Mouse (Mus musculus): ENCODE measurements at regions not wholly inside any gene's neighbourhood (a gene's known extent, or its start where the extent isn't known, plus 50 kb on each side); places are given as distances from the start of the nearest gene placed in this dataset.
"Not testable (repeated sequence)": the region's sequence is repeated elsewhere in the genome, so short reads cannot be mapped to it uniquely, and the experiment has no call there.

DNA sequence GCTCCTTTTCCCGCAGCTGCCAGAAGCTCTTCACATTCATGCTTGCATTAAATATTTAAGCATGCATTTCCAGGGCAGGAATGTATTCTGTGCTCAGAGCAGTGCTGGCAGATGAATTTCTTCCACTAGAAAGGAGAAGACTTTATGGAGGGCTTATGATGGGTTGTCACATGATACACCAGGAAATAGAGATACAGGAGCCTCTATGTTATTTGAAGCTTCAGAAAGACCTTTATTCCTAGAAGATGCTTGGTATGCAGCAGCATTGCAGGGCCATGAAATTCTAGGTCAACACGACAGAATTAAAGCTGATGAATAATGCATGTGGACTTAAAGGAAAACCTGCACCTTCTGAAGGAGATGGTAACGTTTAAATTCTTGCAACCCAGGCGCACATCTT lies 212.1 kb downstream of the Adgrg6 start:
- no peak for DNase-seq (ENCODE audit: low spot score)

- DNase-seq (ENCODE audit: low spot score) = no peak
Measured at GRCm38 (mm10) chr10:14332688-14333117, 212.8 kb downstream of the Adgrg6 start.

- DNase-seq (ENCODE audit: low spot score) = no peak
Measured at GRCm38 (mm10) chr10:14328846-14329245, 216.6 kb downstream of the Adgrg6 start.

DNA sequence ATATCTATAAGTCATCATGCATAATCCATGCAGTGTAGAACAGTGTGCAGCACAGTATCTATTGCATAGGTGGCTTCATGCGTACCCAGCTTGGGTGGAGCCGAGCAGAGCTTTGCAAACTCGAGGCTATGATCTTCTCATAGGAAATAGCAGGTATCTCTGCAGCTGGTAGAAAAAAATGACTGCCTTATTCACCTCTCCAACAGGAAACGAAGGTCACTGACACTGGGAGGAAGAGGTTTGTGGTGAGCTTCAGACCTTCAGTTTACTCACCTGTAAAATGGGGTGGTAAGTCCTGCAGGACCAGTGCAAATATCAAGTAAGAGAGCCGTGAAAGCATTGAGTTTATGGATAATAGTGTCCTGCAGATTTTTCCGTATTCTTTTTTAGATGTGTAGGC lies 219.2 kb downstream of the Adgrg6 start:
- DNase-seq (ENCODE audit: low spot score) = no peak

DNA sequence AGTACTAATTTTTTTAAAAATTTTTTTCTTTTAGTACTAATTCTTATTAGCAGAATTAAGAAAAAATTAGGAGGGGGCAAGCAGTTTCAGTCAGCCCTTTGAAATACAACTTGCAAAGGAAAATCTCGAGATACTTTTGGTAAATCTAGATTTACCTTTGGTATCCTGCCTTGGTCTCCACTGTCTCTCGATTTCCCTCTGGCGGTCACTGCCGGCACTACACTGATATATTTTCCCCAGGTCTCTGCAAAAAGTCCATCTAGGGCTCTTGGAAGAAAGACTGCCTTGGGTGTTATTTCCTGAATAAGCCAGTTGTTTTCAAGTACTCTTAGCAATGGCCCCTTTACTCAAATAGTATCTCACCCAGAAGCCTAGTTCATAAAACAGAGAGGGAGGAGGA lies 224.0 kb downstream of the Adgrg6 start:
- peak; percentile 86 for DNase-seq (ENCODE audit: low spot score)

DNA sequence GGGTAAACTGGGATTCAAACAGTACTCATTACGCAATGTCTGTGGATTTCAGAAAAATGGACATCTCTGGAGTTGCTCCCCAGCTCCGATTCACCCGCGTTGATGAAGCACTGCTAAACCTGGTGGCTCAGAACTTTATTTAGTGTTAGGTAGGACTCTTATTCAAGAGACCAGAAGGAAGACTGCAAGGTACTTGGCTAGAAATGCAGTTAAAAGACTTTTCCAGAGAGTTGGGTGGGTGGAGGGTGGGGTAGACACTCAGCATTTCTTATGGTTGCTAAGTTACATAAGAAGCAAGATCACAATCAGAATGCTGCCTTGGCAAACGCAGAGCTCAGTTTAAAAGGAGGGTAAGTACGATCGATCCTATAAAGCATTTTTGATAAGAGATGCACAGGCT lies 230.2 kb downstream of the Adgrg6 start:
- DNase-seq (ENCODE audit: low spot score) = no peak

- no peak for DNase-seq (ENCODE audit: low spot score)
Measured at GRCm38 (mm10) chr10:14314607-14315006, 230.9 kb downstream of the Adgrg6 start.

DNA sequence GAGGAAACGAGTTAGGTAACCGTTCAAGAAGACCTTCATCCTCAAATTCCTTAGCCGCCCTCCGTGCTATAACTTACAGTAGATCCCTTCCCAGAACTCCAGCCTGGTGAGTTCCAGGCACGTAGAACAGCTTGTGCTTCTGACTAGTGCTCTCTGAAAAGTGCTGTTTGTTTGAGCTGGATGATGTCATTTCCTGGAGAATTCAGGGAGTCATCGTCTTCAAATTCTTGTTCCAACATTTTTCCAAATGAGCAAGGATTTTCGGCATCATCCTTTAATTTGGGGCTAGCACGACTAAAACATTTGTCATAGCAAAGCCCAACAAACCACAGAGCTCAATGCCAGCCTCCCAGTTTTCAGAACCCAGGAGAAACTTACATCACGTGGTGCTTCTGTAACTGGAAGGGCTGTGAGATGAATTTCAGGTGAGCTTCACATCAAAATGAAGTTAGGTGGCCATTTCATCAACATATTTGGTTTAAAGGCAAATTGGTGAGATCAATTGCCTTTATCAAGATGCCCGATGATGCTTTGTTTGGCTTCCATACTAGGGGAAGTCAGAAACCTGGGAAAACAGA lies 231.4 kb downstream of the Adgrg6 start:
- no peak for DNase-seq (ENCODE audit: low spot score)

GRCm38 (mm10) chr10:14312959-14313358 lies 232.5 kb downstream of the Adgrg6 start:
- DNase-seq (ENCODE audit: low spot score) = no peak

- no peak for DNase-seq (ENCODE audit: low spot score)
Measured at GRCm38 (mm10) chr10:14311962-14312361, 233.5 kb downstream of the Adgrg6 start.

GRCm38 (mm10) chr10:14306811-14307210 lies 238.6 kb downstream of the Adgrg6 start:
- no peak for DNase-seq (ENCODE audit: low spot score)

GRCm38 (mm10) chr10:14303476-14303875 lies 242.0 kb downstream of the Adgrg6 start:
- no peak for DNase-seq (ENCODE audit: low spot score)

DNA sequence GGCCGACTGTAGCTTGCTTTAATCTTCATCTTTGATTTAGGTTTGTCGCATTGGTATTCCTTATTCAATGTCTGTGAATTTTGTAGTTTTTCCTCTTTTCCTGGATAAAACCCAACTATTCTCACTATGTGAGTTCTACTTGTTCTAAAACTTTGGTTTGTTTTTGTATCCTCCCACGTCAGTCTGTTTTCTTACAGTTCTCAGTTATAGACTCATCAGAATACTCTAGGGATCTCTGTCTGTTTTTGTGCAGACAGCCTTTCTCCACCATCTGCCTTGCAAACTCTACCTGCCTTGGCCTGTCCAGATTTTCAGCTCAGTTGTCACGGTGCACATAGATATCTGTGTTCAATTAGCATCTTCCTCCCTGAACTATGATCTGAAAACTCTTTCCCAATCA lies 249.3 kb downstream of the Adgrg6 start:
- DNase-seq (ENCODE audit: low spot score) = no peak

DNA sequence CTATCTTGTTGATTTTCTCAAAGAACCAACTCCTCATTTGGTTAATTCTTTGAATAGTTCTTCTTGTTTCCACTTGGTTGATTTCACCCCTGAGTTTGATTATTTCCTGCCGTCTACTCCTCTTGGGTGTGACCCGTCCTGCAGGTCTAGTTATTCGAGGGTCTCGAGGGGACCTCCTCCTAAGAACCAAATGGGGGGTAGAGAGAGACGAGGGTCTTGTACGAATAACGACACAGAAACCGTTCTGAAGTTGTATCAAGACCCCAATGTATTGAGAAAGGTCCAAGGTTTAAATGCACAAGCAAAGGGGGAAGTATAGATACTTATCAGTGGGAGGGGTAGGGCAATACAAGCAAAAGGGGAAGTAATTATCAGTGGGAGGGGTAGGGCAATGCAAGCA lies 252.8 kb downstream of the Adgrg6 start:
- not testable (repeated sequence) for DNase-seq (ENCODE audit: low spot score)

DNA sequence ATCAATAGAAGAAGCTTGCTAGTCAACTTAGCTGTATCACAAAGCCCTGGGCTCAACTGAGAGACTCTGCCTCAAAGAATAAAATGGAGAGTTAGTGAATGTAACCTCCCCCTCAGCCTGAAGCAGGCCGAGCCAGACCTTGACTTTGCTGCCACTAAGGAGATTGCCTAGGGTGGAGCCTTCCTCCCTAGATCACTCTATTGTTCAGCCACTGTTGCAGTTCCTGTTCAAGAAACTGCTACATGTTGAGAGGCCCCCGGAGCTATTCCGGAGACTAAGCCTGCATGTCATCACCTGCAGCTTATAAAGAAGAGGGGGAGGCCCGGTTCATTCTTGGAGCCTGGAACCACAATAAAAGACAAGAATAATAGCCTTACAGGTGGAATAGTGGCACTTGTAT lies 257.9 kb downstream of the Adgrg6 start:
- DNase-seq (ENCODE audit: low spot score) = no peak

DNA sequence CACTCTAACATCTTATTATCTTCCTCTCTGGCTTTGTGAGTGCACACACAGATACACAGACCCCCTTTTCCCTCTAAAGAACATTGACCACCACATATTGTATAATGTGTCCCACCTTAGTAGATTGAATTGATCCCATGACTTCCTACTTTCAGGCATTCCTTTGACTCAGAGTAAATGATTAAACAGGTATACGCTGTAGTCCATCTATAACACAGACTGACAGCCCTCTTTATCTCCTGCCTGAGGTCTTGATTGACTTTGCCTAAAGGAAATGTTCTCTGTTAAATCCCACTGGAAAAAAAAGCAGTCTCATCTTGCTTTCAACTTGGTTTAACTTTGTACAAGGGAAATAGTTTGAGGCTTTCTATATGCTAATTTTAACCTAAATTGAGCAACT lies 268.8 kb downstream of the Adgrg6 start:
- DNase-seq (ENCODE audit: low spot score) = no peak

DNA sequence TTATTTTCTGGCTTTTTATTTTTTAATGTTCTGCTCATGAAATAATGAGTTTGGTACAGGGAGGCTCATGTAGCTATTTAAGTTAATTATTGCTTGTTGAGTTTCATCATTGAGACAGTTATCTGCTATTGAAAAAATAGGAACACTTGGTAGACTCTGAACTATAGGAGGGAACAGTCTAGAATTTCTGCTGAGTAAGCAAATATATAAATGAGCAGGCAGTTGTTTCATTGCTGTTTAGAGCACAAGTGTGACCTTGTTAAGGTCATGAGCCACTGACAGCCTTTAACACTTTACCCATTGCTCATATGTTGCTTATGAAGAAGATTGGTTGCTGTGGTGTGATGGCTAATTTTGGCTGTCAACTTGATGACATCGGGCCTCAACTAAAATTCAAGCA lies 270.0 kb downstream of the Adgrg6 start:
- no peak for DNase-seq (ENCODE audit: low spot score)

DNA sequence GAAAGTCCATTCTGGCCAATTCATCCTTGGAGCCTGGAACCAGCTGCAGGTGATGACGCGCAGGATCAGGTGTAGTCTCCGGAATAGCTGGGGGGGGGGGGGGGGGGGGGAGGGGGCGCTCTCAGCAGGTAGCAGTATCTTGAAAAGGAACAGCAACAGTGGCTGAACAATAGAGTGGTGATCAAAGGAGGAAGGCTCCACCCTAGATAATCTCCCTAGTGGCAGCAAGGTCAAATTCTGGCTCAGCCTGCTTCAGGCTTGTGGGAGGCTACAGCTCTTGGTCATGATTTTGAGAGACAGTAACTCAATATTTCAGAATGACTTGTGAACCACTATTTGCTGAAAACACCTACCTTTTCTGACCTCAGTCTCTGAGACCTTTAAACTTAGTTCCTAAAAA lies 275.5 kb downstream of the Adgrg6 start:
- DNase-seq (ENCODE audit: low spot score) = no peak

- no peak for DNase-seq (ENCODE audit: low spot score)
Measured at GRCm38 (mm10) chr10:14267641-14268040, 277.8 kb downstream of the Adgrg6 start.

GRCm38 (mm10) chr10:14239670-14240069 lies 273.8 kb downstream of the Hivep2 start:
- DNase-seq (ENCODE audit: low spot score) = no peak

DNA sequence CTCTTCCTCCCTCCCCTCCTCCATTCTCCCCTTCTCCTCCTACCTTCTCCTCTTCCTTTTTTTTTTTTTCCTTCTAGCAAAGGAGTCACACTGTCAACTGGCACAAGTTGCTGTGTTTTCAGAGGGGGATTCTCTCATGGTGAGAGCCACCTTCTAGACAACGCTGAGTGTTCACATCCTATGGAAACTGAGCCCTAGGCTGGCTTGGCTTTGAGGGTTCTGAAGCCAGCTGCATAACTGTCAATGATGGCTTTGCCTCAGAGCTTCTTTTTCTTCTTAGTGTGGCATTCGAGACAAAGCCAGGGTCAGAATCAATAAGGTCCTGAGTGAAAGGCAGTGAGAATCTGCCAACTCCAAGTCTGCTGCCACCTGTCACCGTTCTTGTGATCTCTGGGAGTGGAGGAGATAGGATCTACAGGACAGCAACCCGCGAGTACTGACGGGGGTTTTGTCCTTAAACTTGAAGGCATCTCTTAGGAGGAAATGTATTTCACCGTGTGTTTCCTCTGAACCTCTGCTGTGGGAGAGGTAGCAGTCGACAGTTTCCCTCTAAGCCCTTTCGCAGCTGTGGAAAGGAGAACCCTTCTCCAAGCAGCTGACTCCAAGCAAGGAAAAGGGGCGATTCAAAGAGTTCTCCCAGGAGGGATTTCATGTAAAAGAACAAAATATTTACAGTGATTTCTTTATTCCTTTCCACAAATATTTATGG lies 269.2 kb downstream of the Hivep2 start:
- DNase-seq (ENCODE audit: low spot score) = no peak

GRCm38 (mm10) chr10:14234005-14234602 lies 268.2 kb downstream of the Hivep2 start:
- no peak for DNase-seq (ENCODE audit: low spot score)

DNA sequence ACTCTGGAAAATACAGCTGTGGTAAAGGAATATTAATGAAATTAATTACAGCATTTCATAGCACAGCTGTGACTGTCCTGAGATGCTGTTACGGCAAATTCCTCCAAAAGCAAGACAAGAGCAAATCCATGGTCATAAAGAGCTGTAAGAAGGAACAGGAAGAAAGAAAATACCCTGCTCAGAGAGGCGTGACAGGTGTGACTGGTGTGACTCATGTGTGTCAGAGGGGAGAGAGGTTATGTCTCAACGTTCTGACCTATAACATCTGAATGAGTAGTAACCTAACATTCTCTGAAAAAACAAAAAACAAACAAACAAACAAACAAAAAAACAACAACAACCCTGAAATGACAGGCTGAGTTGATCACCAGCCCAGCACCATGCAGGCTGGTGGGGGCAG lies 267.5 kb downstream of the Hivep2 start:
- no peak for DNase-seq (ENCODE audit: low spot score)

DNA sequence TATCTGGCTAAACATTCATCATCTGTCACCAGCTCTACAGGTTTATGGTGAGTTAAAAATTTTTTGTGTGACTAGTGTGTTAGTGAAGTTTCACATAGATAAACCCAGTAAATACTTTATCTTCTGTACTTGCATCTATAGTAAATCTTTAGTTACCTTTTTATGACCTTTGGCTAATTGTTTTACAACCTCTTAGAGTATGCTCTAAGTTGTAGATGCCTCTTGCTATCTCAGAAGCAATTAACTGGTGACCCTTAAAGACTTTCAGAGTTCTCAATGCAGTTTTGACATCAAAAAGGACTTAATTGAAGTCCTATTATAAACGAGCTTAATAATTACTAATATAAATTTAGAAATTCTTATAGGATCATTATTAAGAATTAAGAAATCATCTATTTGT lies 265.6 kb downstream of the Hivep2 start:
- DNase-seq (ENCODE audit: low spot score) = no peak
